Mouse (Mus musculus): ENCODE measurements around the gene Lin7c.

The Lin7c gene

GRCm38 (mm10) chr2:109917496-109918413, 27.1 kb downstream of the Lin7c start, which contains the start of gene Lgr4:
Gene Lgr4 (plus strand): TSS chr2:109917647.
- peak; percentile 99 for DNase-seq

- peak; percentile 53 for DNase-seq
Measured at GRCm38 (mm10) chr2:109918592-109919262, 28.1 kb downstream of the Lin7c start.

DNA sequence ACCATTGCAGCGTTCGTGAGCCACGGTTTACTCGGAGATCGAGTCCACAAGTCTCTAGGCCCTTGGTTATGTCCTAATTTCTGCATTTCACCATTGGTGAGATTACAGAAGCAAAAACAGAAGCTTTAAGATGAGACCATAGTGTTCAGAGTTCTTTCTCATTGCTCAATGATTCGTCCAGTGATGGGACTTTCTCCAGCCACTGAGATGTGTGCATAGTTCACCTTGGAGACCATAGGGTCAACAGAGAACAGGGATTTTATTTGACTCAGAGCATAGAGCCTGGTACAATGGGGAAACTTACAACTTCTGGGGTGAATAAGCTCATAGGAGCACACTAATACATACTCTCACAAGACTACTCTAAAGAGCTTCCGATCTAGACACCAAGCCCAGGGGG, 29.8 kb downstream of the Lin7c start:
- no peak for DNase-seq

- DNase-seq = no peak
Measured at GRCm38 (mm10) chr2:109921298-109922035, 30.8 kb downstream of the Lin7c start.

- DNase-seq = no peak
Measured at GRCm38 (mm10) chr2:109922306-109922705, 31.7 kb downstream of the Lin7c start.

- no peak for DNase-seq
Measured at GRCm38 (mm10) chr2:109923031-109923430, 32.4 kb downstream of the Lin7c start.

DNA sequence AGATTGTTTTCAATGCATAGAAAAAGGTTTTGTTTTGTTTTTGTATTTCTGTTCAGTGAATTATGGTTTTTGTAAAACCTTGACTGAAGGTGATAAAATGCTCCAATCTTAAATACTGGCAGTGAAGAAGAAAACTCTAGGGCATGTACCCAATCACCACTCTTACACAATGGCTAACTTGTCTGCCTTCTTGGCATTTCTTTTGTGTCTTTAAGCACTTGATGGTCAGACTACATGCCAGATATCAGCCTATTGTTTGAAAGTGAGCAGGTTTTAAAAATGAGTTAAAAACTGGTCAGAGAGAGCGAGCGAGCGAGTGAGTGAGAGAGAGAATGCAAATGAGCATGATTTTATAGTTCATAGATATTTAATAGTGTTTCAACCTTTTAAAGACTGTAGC, 33.3 kb downstream of the Lin7c start:
- DNase-seq = no peak

DNA sequence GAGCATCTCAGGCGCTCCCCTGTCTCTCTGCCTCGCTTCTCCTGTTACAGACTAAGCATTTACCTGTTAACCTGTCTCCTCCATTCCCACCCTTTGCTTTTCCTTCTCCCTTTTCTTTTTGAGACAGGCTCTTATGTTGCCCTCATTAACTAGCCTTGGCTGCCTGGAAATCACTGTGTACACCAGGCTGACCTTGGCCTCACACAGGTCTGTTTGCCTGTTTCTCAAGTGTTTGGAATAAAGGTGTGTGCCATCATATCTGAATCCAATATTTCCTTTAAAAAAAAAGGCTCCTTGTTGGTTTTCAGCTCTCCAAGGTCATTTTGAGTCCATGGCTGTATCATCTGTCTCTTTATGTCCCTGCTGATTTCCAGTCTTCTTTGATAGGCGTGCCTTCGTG, 36.3 kb downstream of the Lin7c start:
- no peak for DNase-seq

- no peak for DNase-seq
Measured at GRCm38 (mm10) chr2:109927446-109927845, 36.8 kb downstream of the Lin7c start.

- no peak for DNase-seq
Measured at GRCm38 (mm10) chr2:109927876-109928275, 37.2 kb downstream of the Lin7c start.

DNA sequence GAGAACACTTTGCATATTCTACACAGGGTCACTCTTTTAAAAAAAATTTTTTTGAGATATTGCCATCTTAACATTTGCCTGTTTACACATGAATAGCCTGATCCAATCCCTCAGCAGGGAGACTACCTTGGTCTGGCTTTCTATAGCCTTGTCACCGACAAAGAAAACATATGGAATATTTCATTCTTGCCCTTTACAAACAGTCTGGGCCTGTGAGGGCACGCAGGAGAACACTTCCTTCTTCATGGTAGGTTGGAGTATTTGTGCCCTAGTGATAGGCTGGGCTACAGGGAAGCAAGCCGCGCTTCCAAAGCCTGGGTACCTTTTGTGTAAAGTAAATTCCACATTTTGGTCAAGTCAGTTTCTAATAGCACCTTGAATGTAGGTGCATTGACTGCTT, 38.1 kb downstream of the Lin7c start:
- DNase-seq = no peak

DNA sequence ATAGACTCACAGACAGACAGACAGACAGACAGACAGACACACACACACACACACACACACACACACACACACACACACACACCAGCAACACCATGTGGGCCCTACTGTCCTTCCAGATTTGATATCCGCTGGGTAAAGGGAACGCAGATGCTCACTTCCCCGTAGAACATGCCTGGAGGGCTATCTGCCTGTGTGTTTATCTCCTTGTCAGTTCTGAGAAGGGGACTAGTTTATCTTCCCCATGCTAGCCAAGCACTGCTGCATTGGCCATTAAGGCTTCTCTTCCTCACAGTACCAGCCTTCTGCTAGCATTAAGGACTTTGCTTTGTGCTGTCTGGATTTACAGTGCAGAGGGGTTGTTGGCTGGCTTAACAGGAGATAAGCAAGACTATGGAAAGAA, 38.6 kb downstream of the Lin7c start:
- peak; percentile 66 for DNase-seq

DNA sequence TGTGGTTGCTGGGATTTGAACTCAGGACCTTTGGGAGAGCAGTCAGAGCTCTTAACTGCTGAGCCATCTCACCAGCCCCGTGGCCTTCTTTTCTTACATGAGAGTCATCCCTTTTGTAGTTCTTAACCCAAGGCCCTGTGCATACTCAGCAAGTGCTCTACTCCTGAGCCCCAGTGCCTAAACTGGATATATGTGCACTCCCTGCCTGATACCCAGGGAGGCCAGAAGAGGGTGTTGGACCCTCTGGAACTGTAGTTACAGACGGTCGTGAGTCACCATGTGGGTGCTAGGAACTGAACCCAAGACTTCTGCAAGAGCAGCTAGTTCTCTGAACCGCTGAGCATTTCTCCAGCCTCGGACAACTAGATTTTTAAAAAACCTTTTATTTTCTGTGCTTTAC, 39.7 kb downstream of the Lin7c start:
- DNase-seq = no peak

DNA sequence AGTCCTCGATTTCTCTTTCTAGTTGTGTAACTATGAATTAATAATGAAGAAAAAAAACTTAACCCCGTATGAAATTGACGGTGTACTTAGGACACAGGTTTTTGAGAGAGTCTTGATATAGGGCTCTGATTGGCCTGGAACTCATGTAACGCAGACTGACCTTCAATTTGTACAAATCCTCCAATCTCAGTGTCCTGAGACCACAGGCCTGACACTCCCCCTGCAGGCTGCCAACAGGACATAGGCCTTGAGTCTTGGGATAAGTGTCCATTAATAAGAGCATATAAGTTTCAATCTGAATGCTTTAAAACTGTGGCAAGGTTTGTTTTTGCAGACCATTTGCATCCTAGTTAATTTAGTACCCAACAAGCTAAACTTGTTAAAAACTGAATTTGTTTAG, 40.1 kb downstream of the Lin7c start:
- DNase-seq = no peak

DNA sequence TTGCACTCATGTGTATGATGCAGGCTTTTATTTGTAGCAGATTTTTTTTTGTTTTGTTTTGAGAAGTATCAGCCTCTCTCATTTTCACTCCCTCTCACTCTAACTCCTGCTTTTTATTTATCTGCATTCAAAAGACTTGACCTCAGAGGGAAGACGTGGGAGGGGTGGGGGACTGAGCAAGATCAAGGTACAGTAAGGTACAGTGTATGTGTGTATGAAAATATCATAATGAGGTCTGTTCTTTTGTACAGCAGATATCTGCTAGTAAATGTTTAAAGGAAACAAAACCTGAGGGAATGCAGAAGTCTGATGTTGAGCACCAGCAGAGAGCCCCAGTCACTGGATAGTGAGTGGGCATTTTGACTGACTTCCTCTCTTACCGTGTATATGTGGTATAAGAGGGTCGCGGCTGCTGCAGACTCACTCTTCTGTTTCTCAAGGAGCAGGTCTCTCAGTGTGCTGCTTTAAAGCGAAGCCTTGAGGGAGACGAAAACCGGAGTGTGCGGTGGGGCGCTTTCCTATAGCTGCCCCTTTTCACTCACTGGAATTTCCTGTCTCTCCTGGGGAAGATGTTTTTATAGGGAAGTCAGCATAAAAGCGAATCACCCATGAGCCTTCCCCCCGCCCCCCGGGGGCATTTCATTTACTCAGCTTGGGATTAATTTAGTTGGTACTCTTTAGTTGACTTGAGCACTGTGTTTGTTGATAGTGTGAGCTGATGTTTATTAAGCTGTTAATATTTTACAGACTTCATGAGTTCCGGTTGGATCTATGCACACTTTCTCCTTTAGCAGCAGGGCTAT, 41.5 kb downstream of the Lin7c start:
- no peak for DNase-seq

DNA sequence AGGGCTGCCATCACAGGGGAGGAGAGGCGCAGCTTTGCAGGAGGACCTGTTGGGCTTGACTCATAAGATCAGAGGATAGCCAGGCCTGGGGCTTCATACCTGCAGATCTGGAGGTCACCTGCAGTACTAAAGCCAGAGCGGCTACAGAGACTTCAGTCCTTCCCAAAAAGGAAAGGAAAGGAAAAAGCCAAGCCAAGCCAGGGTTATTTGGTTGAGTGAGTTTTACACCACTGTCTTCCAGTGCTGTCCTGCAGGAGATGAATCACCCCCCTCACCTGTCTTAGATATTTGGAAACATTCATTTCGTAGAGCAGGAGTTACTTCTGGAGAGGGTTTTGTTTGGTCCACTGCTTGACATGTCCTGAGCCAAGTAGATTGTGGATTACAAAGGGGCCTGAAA, 42.5 kb downstream of the Lin7c start:
- no peak for DNase-seq

DNA sequence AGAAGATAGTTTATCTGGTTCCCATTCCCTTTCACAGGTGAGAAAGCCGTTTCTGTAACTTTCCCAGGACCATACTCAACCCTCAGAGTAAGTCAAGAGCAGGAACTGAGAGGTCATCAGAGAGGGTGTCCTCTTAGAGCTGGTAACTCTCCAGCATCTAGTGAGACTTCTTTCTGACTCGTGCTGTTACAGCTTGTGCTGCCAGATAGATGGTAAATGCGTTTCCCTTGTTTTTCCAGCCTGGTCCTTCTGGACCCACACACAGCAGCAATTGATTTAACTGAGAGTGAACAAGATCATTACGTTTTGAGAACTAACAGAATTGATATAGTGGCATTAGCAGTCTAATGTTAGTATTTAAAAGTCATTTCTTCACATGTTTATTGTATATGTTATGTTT, 43.4 kb downstream of the Lin7c start:
- no peak for DNase-seq

- DNase-seq = no peak
Measured at GRCm38 (mm10) chr2:109935194-109935593, 44.5 kb downstream of the Lin7c start.

GRCm38 (mm10) chr2:109935754-109936409, 45.2 kb downstream of the Lin7c start:
- no peak for DNase-seq

DNA sequence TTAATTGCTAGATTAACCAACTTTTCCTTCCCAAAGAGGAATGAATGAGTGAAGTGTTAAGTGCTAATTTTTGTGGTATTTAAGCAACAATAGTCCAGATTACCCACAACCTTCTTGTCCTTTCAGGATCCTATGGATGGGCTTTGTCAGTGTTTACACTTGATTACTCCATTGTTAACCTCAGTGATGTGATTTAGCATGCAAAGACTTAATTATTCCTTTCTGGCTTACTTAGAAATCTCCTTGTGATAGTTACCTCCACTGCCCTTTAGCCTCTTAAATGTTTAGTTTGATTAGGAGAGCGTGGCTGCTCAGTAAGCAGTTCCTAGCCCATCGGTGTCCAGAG, 45.7 kb downstream of the Lin7c start:
- peak; percentile 50 for DNase-seq

GRCm38 (mm10) chr2:109941973-109942444, 51.4 kb downstream of the Lin7c start:
- peak; percentile 58 for DNase-seq

All from retina, postnatal 1 day (tissue).